Mouse (Mus musculus) kidney, postnatal 10 days (tissue): ENCODE results near the gene Sat1.

ENCODE experiments used
- DNase-seq: peaks from one replicate; pipeline ENCODE4 v3.0.0; 2021; ENCODE audit warnings: mixed read lengths

Sat1 gene

DNA sequence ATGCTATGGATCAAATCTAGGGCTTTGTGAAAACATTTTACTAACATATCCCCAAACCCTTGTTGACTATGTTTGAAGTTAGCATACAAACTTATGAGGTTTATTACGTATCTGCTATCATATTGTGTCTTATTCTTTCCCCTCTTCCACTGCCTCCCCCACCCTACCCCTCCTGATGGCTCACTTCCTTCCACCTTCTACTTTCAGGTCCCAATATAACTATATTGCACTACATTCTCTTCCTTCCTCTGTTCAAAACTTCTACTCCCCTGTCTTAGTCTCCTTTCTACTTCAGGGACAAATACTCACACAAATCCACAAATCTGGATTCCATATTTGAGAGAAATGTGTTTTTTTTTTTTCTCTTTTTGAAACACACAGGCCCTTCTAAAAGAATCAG lies 52.7 kb downstream of the Sat1 start:
- DNase-seq, result no peak
